Mouse (Mus musculus) B cell, adult 2 months (primary cell): Measurements from ENCODE around the gene Gm9945.

ENCODE experiments used
- DNase-seq, 2 experiments: peaks; one replicate each; pipeline ENCODE4 v3.0.0; 2022

Gene Gm9945

GRCm38 (mm10) chr11:53496946-53497345, 17.0 kb downstream of the Gm9945 start:
- DNase-seq = no peak

DNA sequence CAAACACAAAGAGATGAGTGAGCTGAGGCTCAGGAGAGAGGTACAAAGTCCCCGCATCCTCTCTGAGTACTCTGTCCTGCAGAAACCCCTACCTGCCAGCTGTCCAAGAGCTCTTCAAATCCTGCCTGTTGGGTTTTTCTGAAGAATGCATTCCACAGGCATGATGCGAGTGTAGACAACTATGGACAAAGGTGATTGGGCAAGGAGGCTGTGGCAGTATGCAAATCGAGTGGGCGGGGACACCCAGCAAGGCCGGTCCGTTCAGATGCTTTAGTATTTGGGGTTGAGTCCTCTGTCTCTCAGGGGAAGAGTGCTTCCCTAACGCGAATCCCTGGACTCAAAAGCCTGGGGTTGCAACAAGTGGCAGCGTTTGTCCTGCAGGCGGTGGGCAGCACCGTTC, 20.6 kb downstream of the Gm9945 start:
- no peak for DNase-seq

- DNase-seq = no peak
Observed at GRCm38 (mm10) chr11:53502039-53502765, 22.2 kb downstream of the Gm9945 start.

DNA sequence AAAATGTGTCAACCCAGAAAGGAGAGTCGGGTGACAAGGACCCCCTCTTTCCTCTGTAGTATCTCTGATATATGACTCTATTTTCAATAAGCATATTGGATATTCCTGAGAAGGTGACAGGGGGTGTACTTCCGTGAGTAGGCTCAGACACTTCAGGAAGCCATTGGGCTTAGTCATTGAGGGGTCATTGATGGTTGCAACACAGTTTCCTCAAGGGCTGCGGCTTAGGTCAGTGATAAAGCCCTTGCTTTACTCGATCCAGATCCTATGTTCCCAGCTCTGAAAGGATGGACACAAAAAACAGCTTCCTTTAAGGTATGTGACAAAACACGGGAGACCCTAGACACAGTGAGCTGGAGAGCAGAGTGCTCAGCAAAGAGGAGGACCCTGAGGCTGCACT, 23.8 kb downstream of the Gm9945 start:
- DNase-seq = no peak

DNA sequence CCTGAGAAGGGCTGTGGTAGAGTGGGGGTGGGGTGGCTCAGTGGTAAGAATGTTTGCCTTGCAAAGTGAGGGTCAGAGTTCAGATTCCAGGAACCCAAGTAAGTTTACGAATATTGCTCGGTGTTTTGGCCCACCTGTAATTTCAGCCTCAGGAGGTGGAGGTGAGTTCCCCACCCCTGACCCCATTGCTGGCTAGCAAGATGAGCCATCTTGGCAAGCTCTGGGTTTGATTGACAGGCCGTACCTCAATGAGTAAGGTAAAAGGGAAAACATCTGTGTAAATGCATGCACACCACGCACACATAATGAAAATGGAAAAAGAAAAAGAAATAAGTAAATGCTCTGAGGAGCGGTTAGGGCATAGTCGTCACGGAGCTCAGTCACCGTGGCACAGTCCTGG, 24.4 kb downstream of the Gm9945 start:
- no peak for DNase-seq

DNA sequence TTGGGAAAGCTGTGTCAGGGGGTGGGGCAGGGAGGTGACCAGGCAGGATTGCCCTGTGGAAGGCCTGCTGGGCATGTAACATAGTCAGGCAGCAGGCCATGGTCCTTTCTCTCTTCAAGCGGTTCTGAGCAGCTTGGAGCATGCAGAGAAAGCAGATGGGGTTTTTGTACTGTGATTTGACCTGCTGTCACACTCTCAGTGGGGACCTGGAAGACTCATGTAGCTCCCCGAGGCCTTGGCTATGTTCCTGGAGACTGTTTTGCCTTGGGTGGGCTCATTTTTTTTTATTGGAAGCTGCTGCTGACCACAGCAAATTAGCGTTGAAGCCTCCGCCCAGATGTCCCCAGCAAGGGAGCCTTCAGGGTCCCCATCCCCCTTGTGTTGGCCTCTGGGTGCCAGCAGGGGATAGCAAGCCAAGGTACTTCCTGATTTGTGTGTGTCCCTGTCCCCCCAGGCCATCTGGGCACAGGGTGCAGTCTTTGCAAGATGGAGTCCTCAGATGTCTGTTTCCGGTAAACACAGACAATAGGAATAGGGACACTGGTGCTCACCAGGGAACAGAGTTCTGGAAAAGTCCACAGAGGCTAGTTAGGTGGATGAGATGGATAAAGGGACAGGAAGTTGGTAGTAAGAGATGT, 25.2 kb downstream of the Gm9945 start:
- DNase-seq = no peak

DNA sequence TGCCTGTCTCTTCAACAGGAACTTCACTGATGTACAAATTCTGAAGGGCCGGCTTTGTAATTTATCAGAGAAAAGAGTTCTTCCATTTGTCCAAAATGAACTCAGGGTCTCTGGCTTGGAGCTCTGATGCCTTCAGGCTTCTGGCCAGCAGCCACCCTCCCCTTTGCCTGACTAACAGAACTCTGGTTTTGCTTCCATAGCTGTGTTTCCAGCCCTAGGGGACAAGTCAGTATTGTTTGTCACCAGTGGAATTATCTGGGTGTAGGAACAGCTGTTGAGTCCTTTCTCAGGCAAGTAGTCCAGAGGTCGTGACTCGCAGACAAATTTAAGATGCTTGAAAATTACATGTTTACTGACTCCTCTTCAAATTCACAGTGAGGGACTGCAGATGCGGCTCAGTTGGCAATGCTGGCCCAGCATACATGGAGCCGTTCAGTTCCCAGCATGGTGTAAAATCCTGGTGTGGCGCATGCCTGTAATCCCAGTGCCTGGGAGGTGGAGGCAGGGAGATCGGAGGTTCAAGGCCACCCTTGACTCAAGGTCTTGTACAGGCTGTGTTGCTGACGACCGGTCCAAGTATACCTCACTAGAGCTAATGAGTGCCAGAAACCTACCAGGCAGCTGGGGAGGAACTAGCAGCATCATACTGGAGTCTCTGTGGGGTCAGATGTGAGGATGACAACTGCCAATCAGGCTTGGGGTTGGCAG, 27.3 kb downstream of the Gm9945 start:
- DNase-seq = no peak

- DNase-seq = no peak
Observed at GRCm38 (mm10) chr11:53508152-53508551, 28.2 kb downstream of the Gm9945 start.

GRCm38 (mm10) chr11:53508591-53508990, 28.6 kb downstream of the Gm9945 start:
- no peak for DNase-seq

GRCm38 (mm10) chr11:53510351-53510750, 30.4 kb downstream of the Gm9945 start:
- DNase-seq = no peak

DNA sequence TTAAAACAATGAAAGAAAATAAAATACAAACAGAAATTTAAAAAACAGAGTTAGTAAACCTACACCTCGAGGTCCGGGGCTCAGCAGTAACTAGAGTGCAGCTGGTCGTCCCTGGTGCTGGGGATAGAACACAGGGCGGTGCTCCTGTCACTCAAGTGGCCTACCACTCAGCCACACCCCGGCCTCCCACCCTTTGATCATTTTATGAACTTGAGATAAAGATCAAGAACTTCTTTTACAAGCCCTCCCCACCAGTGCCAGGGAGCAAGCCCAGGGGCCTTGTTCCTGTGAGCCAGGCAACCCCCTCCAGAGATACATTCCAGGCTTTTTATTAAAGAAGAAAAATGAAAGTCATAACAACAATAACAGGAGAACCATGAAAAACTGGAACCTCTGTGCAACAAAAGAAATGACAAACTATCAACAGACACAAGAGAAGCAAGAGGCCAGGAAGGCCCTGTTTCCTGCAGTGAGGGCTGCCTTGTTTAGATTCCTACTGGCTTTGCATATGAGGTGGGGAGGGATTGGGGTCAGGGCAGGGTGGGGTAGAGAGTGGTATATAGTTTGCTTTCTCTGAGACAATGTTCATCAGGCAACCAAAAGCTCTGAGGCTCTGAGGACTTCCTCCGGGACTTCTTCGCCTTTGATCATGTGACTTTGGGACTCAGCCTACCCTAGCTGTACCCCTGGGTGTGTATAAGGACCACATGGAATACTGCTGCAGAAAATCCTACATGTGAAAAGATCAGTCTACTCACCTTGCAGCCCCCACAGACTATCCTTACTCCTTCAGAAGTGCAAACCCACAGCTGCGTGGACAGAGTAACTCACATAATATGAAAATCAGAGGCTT, 37.0 kb downstream of the Gm9945 start:
- no peak for DNase-seq

DNA sequence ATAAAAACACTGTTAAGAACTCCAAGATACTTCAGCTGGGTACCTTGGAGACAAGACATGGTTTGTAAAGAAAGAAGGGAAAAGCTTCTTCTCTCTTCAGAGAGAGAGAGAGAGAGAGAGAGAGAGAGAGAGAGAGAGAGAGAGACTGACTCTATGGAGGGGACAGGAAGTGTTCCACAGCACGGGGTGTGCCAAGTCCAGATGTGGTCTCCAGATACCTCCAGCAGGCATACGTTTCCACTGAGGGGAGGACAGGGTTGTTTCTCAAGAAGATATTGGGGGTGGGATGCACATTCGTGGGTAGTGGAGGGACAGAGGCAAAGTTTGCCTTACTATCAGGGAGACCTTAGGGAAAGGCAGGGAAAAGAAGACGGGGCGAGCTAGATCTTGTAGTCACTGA, 38.8 kb downstream of the Gm9945 start:
- no peak for DNase-seq

DNA sequence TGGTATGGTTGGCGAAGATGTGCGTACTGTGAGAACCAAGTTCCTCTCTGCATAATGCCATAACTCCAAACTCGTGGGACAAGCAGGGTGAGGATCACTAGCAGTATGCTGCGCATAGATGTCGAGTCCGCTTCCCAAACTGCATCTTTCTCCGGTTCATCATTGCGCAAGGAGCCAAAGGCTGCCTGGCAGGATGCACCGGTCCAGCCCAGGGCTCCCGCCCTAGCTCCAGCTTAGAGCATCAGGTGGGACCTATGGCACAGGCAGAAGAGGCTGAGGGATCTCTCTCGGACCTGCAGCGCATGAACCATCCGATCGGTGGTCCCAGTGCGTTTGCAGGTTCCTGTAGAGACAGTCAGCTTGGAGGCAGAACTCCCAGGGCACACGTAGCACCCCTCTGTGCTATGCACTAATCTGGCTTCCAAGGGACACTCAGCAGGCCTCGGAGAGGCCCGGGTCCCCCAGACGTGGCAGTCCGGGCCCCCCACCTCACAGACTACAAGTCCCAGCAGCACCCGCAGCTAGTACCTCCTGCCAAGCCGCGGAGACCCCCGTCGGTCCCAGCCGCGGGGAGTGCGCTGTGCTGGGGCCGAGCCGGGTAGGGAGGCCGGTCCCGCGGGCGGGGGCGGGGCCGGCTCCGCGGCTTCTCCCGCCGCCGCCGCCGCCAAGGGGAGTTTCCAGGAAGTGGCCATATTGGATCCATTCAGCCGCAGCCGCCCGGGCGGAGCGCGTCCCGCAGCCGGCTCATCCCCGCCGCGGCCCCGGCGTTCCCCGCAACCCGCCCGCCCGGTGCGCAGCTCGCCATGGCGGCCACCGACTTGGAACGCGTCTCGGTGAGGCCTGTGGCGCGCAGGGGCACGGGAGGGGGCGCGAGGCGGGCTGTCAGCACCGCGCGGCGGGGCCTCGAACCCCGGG, 39.5 kb downstream of the Gm9945 start, which contains the start of gene Sept8:
TSS of gene Sept8 (plus strand) at position 51 of the 915 bp plus-strand sequence.
- peak in 1 of 2 experiments; percentile 20 for DNase-seq

GRCm38 (mm10) chr11:53520122-53520978, 40.4 kb downstream of the Gm9945 start:
- DNase-seq = no peak

GRCm38 (mm10) chr11:53521120-53521820, 41.3 kb downstream of the Gm9945 start:
- DNase-seq = no peak

DNA sequence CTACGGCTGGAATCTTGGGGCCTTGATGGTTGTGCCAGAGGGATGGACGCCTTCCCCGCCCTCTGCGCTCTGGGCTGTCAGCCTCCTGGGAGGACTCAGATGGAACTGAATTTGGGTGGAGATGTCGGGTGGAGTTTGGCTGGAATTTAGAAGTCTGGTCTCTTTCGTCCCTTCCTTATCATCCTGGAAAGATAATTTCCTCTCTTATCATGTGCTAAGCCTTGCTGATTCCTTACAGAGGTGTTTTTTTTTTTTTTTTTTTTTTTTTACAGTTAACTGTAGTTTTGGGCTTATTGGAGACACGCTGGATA, 41.8 kb downstream of the Gm9945 start:
- no peak for DNase-seq

- DNase-seq = no peak
Observed at GRCm38 (mm10) chr11:53522362-53522761, 42.4 kb downstream of the Gm9945 start.

- no peak for DNase-seq
Observed at GRCm38 (mm10) chr11:53522930-53523329, 43.0 kb downstream of the Gm9945 start.

DNA sequence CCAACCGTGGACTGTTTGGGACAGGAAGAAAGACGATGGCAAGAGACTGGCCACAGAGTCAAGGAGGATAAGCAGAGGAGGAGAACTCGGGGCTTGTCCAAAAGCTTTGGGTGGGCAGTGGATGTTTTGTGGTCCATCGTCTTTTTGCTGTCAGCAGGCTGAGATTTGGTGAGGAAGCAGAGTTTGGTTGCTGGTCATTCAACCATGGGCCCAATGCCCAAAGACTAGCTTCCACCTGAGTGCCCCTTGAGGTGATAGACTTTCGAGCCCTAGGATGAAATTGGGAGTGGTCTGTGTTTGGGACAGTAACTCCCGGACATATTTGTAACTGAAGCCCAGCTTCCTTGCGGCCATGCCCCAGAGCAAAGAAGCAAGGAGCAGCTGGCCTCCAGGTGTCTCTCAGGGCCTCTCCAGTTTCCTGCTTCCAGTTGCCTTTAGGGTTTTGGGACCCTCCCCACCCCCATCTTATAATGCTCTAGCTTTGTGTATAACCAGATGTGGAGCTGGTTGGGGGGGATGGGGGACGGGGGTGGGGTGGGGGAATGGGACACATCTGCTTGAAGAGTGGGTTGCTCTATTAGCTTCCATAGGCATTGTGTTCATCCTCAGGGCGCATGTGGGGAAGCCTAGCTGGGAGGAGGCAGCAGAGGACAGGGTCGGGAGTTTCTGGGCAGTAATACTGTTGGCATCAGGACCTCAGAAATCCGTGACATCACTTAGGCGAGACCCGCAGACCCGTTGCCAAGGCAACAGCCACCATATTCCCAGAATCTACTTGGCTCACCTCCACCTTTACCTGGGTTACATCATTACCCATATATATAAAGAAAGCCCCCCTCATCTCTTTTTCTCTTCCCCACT, 43.8 kb downstream of the Gm9945 start:
- DNase-seq = no peak
